Mouse (Mus musculus): ENCODE measurements around the gene Neurog1.

DNA sequence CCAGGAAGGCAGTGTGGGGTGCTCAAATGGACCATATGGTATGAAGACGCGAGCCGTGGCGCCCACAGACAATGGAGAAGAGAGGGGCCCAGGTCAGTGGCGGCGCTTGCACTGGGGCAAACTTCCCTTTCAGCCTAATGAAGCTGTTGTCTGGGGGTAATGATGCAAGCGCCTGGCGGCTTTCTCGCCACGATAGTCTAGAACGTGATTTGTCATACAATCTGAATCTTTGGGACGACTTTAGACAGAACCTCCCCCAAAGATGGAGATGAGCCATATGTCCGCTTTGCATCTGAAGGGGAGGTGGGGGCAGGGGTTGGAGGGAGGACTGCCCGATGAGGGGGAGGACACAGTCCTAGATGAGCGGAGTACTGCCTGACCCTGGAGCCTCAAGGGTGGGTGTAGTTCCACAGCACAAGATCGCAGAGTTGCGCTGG is 8.4 kb upstream of the Neurog1 start:
- TF ChIP-seq CTCF (IDR thresholded peaks at IDR 0.05; ENCODE audit: control insufficient read depth, insufficient read depth, insufficient replicate concordance, low read depth, low read length): no peak
- TF ChIP-seq POLR2A (IDR thresholded peaks at IDR 0.05; ENCODE audit: control insufficient read depth, low read depth, low read length): no peak

Measured in testis, adult 2 months (tissue).